In genomic region chr7:4911561-4911960, GRCm38 (mm10) we compare ENCODE assay signal across 8 mouse cellular contexts. TPM values are rescaled to one million over a fixed set of nuclear protein-coding genes. Genes with fewer than 3 reads are reported as not detected.
DNase-seq lines count a peak whose midpoint lies in the region; ATAC-seq lines count a peak whose summit lies in the region.
"Had no signal": no experiment of that assay in that cellular context is flagged by ENCODE, and none has a peak within 500 bp of the region (broad histone marks: within the 10 kb centered on the region; RNA-seq: fewer than 3 reads in every experiment).

No protein-coding gene starts in this region.

- peak; percentile 48 to 50 for DNase-seq in left cerebral cortex, postnatal 25 days (ENCODE audit: low spot score in 2 of 2)
- no peak for DNase-seq in left cerebral cortex, adult 11 months (ENCODE audit: low spot score)
- peak; percentile 82 for DNase-seq in NIH3T3 (ENCODE audit: low read depth)
- DNase-seq in cerebellum, postnatal 14 days = peak; percentile 72 to 85
- peak; percentile 80 for DNase-seq in lung, postnatal 10 days
- peak; percentile 88 for DNase-seq in testis, postnatal 10 days (ENCODE audit: low spot score)

- no peaks in the 10 kb centered on the region for H3K9me3 ChIP-seq in hindbrain, embryonic 16.5 days (ENCODE audit: control insufficient read depth, low read length)
- H3K9me3 ChIP-seq: megakaryocyte, embryonic 14.5 days had no signal

- H3K27ac ChIP-seq in hindbrain, embryonic 16.5 days (ENCODE audit: low read depth, low read length) = no peak overlapping the region

- peak overlapping the region; percentile 2; the same call in 1 of the 2 replicates for H3K4me2 ChIP-seq in hindbrain, embryonic 16.5 days (ENCODE audit: low read length)

- no peak overlapping the region; the same call in 1 of the 2 replicates for H3K4me3 ChIP-seq in hindbrain, embryonic 16.5 days (ENCODE audit: low read length)
- H3K4me3 ChIP-seq: megakaryocyte, embryonic 14.5 days had no signal

- peaks cover 12% of the 10 kb centered on the region for H3K4me1 ChIP-seq in hindbrain, embryonic 16.5 days (ENCODE audit: control insufficient read depth, insufficient read depth, low read depth, low read length)

- no peak for ATAC-seq in hindbrain, embryonic 16.5 days

- intact Hi-C loops in left cerebral cortex, postnatal 25 days (cut with DNase I) = loop anchor here (1.0 kb wide), 1 partner anchor 28 kb away; no protein-coding TSS in a partner anchor

- H3K36me3 ChIP-seq in hindbrain, embryonic 16.5 days (ENCODE audit: control insufficient read depth, insufficient read depth, low read length) = no peaks in the 10 kb centered on the region

- no peak overlapping the region; the same call in 1 of the 2 replicates for H3K9ac ChIP-seq in hindbrain, embryonic 16.5 days (ENCODE audit: low read depth, low read length)

- no peaks in the 10 kb centered on the region for H3K27me3 ChIP-seq in hindbrain, embryonic 16.5 days (replicated peaks; ENCODE audit: control insufficient read depth, insufficient read depth, low read length)

- WGBS in hindbrain, embryonic 16.5 days = 39% methylated on average over 9 of the region's 9 CpGs

RNA-seq across cellular contexts. Expression of gene Zfp628, which starts 3.5 kb away (rescaled TPM):
- 10 to 100 TPM; 14.3 to 14.6 TPM for total RNA-seq in left cerebral cortex, postnatal 25 days (2021)
- 3.2 and 4.2 TPM in 2 replicates for polyA plus RNA-seq in hindbrain, embryonic 16.5 days (2015; fragmentation: Nextera tagmentation; extraction: Ambion mirVana)

RNA-seq across cellular contexts. Expression of gene Gm36210, which starts 5.2 kb away (rescaled TPM):
- under 1 TPM in 1 of 2 experiments, not detected in 1; 0.25 TPM for total RNA-seq in left cerebral cortex, postnatal 25 days (2021)
- polyA plus RNA-seq in hindbrain, embryonic 16.5 days (2015; fragmentation: Nextera tagmentation; extraction: Ambion mirVana) = 0.48 and 0.52 TPM in 2 replicates

RNA-seq across cellular contexts. Expression of gene Nat14, which starts 10.3 kb away (rescaled TPM):
- 100 to 1,000 TPM in 1 of 2 experiments, 10 to 100 TPM in 1; 94.4 to 103 TPM for total RNA-seq in left cerebral cortex, postnatal 25 days (2021)
- 35.2 and 39.3 TPM in 2 replicates for polyA plus RNA-seq in hindbrain, embryonic 16.5 days (2015; fragmentation: Nextera tagmentation; extraction: Ambion mirVana)

RNA-seq across cellular contexts. Expression of gene Ssc5d, which starts 14.0 kb away (rescaled TPM):
- 1 to 10 TPM; 2.3 to 2.4 TPM for total RNA-seq in left cerebral cortex, postnatal 25 days (2021)
- polyA plus RNA-seq in hindbrain, embryonic 16.5 days (2015; fragmentation: Nextera tagmentation; extraction: Ambion mirVana) = 1.1 and 2.4 TPM in 2 replicates

RNA-seq across cellular contexts. Expression of gene Isoc2a, which starts 34.6 kb away (rescaled TPM):
- 10 to 100 TPM; 10.4 to 11.0 TPM for total RNA-seq in left cerebral cortex, postnatal 25 days (2021)
- 0.89 and 0.93 TPM in 2 replicates for polyA plus RNA-seq in hindbrain, embryonic 16.5 days (2015; fragmentation: Nextera tagmentation; extraction: Ambion mirVana)
